Mouse (Mus musculus) neural tube, embryonic 13.5 days (tissue): ENCODE measurements around the gene Cd1d1. TPM values are rescaled to one million over a fixed set of nuclear protein-coding genes. Genes with fewer than 3 reads are reported as not detected.

ENCODE experiments used
- ATAC-seq: fragments of 200-750 bp; cut with Nextera tagmentation; 2 replicates; pipeline ENCODE4 v1.8.0; 2017; ENCODE audit warnings: low read depth, mild to moderate bottlenecking, moderate TSS enrichment, moderate library complexity
- H3K27ac ChIP-seq: fragments of 300-500 bp; sonication (generic); replicated peaks from 2 replicates; pipeline ENCODE4 v1.5.1; 2015; ENCODE audit warnings: moderate library complexity, mild to moderate bottlenecking, inconsistent platforms
- H3K27me3 ChIP-seq: fragments of 300-500 bp; sonication (generic); 2 replicates; pipeline ENCODE4 v1.6.1; 2015; ENCODE audit warnings: mild to moderate bottlenecking, inconsistent platforms
- H3K36me3 ChIP-seq: fragments of 300-500 bp; sonication (generic); 2 replicates; pipeline ENCODE4 v1.6.1; 2015; ENCODE audit warnings: mild to moderate bottlenecking, inconsistent platforms
- H3K4me1 ChIP-seq: fragments of 300-500 bp; sonication (generic); replicated peaks from 2 replicates; pipeline ENCODE4 v1.6.1; 2015; ENCODE audit warnings: inconsistent platforms
- H3K4me2 ChIP-seq: fragments of 300-500 bp; sonication (generic); 2 replicates; pipeline ENCODE4 v1.6.1; 2015; ENCODE audit warnings: inconsistent platforms, mild to moderate bottlenecking, moderate library complexity
- H3K4me3 ChIP-seq: fragments of 300-500 bp; sonication (generic); 2 replicates; pipeline ENCODE4 v1.5.1; 2015; ENCODE audit warnings: mild to moderate bottlenecking, inconsistent platforms
- H3K9ac ChIP-seq: fragments of 300-500 bp; sonication (generic); 2 replicates; pipeline ENCODE4 v1.6.1; 2015; ENCODE audit warnings: moderate library complexity, mild to moderate bottlenecking, inconsistent platforms
- H3K9me3 ChIP-seq: fragments of 300-500 bp; sonication (generic); 2 replicates; pipeline ENCODE4 v1.6.1; 2016; ENCODE audit warnings: inconsistent platforms
- WGBS: fragments of 180-500 bp; shearing (Covaris S2); methylation state at CpG from one replicate; pipeline ENCODE4 v1.1.7; 2015; 5-methylcytosine and 5-hydroxymethylcytosine counted together
- polyA plus RNA-seq: library from polyadenylated mRNA; unstranded; fragments of >200 nt; fragmentation: Nextera tagmentation; extraction: Ambion mirVana; gene quantifications from 2 replicates; pipeline ENCODE4 v1.2.1, GENCODE M21; 2015

Cd1d1 gene
- polyA plus RNA-seq, 1 experiment from 2014 or later, result 80.0 TPM

DNA sequence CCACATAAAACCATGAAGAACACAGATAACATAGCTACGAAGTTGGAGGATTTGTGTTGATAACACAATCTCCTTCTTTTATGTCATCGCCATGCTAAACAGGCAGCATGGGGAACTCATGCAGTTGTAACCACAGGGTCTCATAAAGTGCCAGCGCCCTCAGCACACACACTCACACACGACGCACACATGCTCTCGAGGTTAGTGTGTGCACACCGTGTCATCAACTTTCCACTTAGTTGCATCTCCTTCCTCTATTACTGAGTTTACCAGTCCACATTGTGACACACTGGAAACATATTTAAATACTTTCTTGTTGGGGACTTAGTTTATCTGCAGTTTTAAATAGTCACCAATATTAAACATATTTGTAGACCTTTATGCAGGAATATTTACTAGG lies 40.2 kb downstream of the Cd1d1 start:
- no peak for ATAC-seq
- Histone ChIP-seq H3K4me1 (no peaks in the 10 kb centered on the region), H3K9me3 (no peaks in the 10 kb centered on the region), H3K9ac (no peak overlapping the region), H3K27ac (no peak overlapping the region), H3K4me3 (no peak overlapping the region), H3K36me3 (no peaks in the 10 kb centered on the region), H3K4me2 (no peak overlapping the region), H3K27me3 (no peaks in the 10 kb centered on the region)
- 93% methylated on average over 7 of the region's 7 CpGs for WGBS

GRCm38 (mm10) chr3:86955376-86955775 lies 43.9 kb downstream of the Cd1d1 start:
- no peaks in the 10 kb centered on the region for H3K27me3 ChIP-seq
- no peak overlapping the region for H3K9ac ChIP-seq
- no peak for ATAC-seq
- H3K4me2 ChIP-seq, result no peak overlapping the region
- H3K27ac ChIP-seq, result no peak overlapping the region
- H3K36me3 ChIP-seq, result no peaks in the 10 kb centered on the region
- H3K4me3 ChIP-seq, result no peak overlapping the region
- WGBS, result 7% methylated on average over 4 of the region's 4 CpGs
- H3K9me3 ChIP-seq, result peaks cover 6% of the 10 kb centered on the region; the same call in 1 of the 2 replicates
- H3K4me1 ChIP-seq, result no peaks in the 10 kb centered on the region

GRCm38 (mm10) chr3:86954521-86954920 lies 44.7 kb downstream of the Cd1d1 start:
- no peak for ATAC-seq
- H3K9me3 ChIP-seq, result peaks cover 6% of the 10 kb centered on the region; the same call in 1 of the 2 replicates
- H3K27me3 ChIP-seq, result no peaks in the 10 kb centered on the region
- no peaks in the 10 kb centered on the region for H3K4me1 ChIP-seq
- no peak overlapping the region for H3K4me2 ChIP-seq
- no peak overlapping the region for H3K4me3 ChIP-seq
- H3K9ac ChIP-seq, result no peak overlapping the region
- H3K36me3 ChIP-seq, result no peaks in the 10 kb centered on the region
- H3K27ac ChIP-seq, result no peak overlapping the region
- WGBS, result 43% methylated on average over 1 of the region's 1 CpGs

DNA sequence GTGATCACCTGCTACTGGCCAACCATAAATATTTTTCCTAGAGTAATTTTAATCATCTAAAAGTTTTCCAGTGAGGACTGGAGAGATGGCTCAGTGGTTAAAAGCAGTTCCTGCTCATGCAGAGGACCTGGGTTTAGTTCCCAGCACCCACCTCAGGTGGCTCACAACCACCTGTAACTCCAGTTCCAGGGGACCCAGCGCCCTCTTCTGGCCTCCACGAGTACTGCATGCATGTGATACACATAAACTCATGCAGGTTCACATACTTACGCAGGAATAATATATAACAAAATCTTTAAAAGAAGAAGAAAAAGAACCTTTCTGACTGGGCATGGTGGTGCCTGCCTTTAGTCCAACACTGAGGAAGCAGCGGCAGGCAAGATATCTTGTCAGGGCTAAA lies 45.4 kb downstream of the Cd1d1 start:
- no peaks in the 10 kb centered on the region for H3K36me3 ChIP-seq
- 83% methylated on average over 4 of the region's 4 CpGs for WGBS

DNA sequence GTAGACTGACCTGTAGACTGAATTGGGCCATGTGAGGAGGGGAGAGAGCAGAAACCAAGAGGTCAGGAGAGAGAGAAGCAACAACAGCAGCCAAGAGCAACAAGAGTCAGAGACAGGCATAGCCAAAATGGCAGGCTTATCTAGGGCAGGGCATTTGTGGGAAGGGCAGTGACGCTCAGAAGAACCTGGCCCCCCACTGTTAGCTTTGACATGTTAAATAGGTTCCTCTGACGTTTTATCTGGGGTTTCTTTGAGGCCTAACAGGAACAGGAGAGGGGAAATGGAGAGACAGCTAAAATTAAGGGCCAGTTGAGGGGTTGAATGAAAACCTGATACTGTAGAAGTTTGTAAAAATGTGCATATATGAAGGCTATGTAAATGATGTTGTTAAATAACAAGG lies 48.6 kb downstream of the Cd1d1 start:
- no peak for ATAC-seq

More for the DNA sequence above, 45.4 kb downstream of the Cd1d1 start:
- no peak overlapping the region for H3K27ac ChIP-seq
- H3K4me2 ChIP-seq, result no peak overlapping the region
- H3K27me3 ChIP-seq, result no peaks in the 10 kb centered on the region
- no peaks in the 10 kb centered on the region for H3K4me1 ChIP-seq
- H3K9ac ChIP-seq, result no peak overlapping the region
- no peak for ATAC-seq
- no peak overlapping the region for H3K4me3 ChIP-seq
- peaks cover 6% of the 10 kb centered on the region; the same call in 1 of the 2 replicates for H3K9me3 ChIP-seq

More for the DNA sequence above, 48.6 kb downstream of the Cd1d1 start:
- H3K36me3 ChIP-seq, result no peaks in the 10 kb centered on the region
- no peaks in the 10 kb centered on the region for H3K27me3 ChIP-seq
- no peak overlapping the region for H3K4me2 ChIP-seq
- no peaks in the 10 kb centered on the region for H3K4me1 ChIP-seq
- no peak overlapping the region for H3K9ac ChIP-seq
- no peak overlapping the region for H3K27ac ChIP-seq
- no peak overlapping the region for H3K4me3 ChIP-seq
- H3K9me3 ChIP-seq, result peaks cover 6% of the 10 kb centered on the region; the same call in 1 of the 2 replicates
- WGBS, result 37% methylated on average over 2 of the region's 2 CpGs

Other genes with a start within 250 kb of the Cd1d1 start
- gene Dclk2, start 78.6 kb downstream of the Cd1d1 start, polyA plus RNA-seq, result 69.4 and 72.2 TPM in 2 replicates
- gene Kirrel, start 175.3 kb upstream of the Cd1d1 start, polyA plus RNA-seq, result 9.8 and 10.4 TPM in 2 replicates